Mouse (Mus musculus): ENCODE measurements around the gene Uaca. TPM values are rescaled to one million over a fixed set of nuclear protein-coding genes. Genes with fewer than 3 reads are reported as not detected.

Gene Uaca
- polyA plus RNA-seq, 1 experiment from 2014 or later, result 58.8 TPM

DNA sequence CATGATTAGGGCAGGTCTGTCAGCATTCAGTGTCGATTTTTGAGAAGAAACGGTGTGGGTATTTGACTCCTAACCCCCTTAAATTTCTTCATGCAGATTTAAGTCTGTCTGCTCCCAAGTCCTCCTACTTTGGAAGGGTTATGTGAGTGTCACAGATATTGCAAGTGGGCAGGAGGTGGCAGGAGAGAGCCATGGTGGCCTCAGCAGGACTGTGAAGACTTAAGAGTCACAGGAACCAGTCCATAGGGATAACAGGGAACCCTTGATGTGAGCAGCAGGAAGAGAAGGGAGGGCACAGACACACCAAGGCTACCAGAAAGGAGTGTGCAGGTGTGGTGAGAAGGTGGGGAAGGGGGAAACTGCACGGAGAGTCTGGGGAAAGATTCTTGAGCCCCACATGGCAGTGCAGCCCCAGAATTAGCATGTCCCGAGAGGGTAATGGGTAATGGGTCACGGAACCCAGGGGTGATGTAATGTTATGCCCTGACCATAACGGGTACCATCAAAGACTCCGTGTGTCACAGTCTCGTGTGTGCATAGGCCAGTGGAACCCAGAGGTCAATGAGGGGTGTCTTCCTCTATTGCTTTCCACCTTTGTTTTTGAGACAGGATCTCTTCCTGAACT is 101.3 kb downstream of the Uaca start:
- Histone ChIP-seq H3K36me3 (no peaks in the 10 kb centered on the region), H3K27ac (no peak overlapping the region), H3K27me3 (replicated peaks) (no peaks in the 10 kb centered on the region), H3K9me3 (no peaks in the 10 kb centered on the region), H3K4me1 (replicated peaks) (peaks cover 11% of the 10 kb centered on the region; the same call in 1 of the 2 replicates), H3K9ac (no peak overlapping the region), H3K4me3 (replicated peaks) (no peak overlapping the region), H3K4me2 (replicated peaks) (no peak overlapping the region)
- no peak for ATAC-seq
- 62% methylated on average over 8 of the region's 8 CpGs for WGBS

DNA sequence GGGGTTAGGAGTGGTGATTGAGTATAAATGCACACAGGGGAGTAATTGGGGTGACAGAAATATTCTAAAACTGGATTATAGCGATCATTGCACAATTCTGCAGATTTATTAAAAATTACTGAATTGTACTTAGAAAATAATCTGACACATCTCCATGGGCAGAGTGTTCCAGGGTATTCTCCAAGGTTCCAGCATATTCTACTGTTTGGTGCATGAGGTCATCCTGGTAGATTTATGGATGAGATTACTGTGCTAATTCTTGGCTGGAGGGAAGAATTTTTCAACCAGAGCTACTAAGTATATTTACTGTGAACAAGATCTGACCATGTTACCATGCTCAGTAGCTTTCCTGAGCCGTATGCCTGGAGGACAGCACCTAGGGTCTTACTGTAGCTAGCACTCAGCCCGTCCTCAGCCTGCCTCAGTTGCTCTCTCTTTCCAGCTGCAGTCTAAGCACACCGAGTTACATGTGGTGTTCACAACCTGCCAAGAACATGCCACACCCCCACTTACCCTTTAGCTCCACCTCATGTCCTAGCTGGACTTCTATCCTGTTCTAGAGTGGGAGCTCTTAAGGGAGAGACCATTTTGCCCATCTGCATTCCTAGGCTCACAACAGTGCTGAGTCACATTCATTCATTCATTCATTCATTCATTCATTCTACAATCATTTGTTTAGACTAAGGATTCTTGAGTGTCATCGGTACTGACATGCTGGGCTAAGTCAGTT is 104.1 kb downstream of the Uaca start:
- H3K36me3 ChIP-seq, result no peaks in the 10 kb centered on the region
- no peak overlapping the region for H3K27ac ChIP-seq
- H3K4me1 ChIP-seq (replicated peaks), result peaks cover 11% of the 10 kb centered on the region
- no peak overlapping the region for H3K9ac ChIP-seq
- 75% methylated on average over 5 of the region's 5 CpGs for WGBS
- ATAC-seq, result no peak
- H3K4me3 ChIP-seq (replicated peaks), result no peak overlapping the region
- no peaks in the 10 kb centered on the region for H3K27me3 ChIP-seq (replicated peaks)
- H3K4me2 ChIP-seq (replicated peaks), result no peak overlapping the region
- no peaks in the 10 kb centered on the region for H3K9me3 ChIP-seq

DNA sequence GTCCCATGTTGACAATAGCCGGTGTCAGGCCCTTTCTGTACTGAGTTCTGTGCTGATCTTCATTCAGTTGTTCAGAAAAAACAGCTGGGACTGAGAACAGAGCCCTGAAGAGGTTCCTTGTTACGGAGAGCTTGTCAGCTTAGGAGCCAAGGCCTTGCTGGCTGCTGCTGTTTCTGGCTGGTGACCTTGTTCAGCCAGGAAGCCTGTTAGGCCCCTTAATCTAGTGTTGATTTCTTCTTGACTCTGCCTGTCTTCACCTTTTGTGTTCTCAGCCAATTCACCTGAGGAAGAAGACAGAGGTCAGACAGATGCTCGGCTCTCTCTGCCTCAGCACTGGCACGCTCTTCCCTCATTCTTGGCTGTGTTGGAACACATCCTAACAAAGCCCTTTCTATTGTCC is 104.9 kb downstream of the Uaca start:
- no peaks in the 10 kb centered on the region for H3K36me3 ChIP-seq
- 0 out of 2 replicates have a peak overlapping the region, but pooled peaks have one; percentile 3 for H3K27ac ChIP-seq
- no peak for ATAC-seq
- no peaks in the 10 kb centered on the region for H3K27me3 ChIP-seq (replicated peaks)
- no peak overlapping the region for H3K4me3 ChIP-seq (replicated peaks)
- H3K4me2 ChIP-seq (replicated peaks), result no peak overlapping the region
- H3K9me3 ChIP-seq, result no peaks in the 10 kb centered on the region
- no peak overlapping the region for H3K9ac ChIP-seq
- peaks cover 11% of the 10 kb centered on the region for H3K4me1 ChIP-seq (replicated peaks)
- WGBS, result 63% methylated on average over 4 of the region's 4 CpGs

DNA sequence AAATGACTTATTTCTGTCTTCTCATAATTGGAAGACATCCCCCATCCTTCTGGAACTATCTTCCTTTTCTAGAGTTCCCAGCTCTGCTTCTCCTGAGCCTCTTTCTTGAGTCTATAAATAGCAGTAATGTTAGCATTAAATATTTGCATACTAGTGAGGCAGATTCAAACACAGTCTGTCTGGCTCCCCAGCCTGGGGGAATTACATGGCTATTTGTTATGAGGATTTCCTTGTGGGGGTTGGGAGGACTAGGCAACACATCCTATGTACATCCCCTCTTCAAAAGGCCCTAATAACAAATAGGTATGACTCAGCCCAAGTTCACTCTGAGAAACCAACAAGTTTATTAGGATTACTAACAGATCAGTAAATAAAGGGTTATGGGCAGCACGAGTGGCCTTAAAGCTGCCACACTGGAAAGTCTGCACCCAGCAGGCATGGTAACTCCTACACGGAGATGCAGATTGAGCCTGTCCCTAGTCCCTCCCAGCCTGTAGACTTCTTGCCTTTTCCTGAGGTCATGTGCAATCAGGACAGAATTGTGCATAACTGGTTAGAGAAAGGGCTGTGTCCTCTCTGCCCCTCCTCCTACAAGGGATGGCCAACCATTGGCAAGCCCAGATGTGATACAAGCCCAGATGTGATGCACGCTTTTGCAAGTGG is 105.6 kb downstream of the Uaca start:
- Histone ChIP-seq H3K9me3 (no peaks in the 10 kb centered on the region), H3K27me3 (replicated peaks) (no peaks in the 10 kb centered on the region), H3K4me1 (replicated peaks) (peaks cover 11% of the 10 kb centered on the region), H3K36me3 (no peaks in the 10 kb centered on the region), H3K4me3 (replicated peaks) (no peak overlapping the region), H3K4me2 (replicated peaks) (no peak overlapping the region), H3K9ac (no peak overlapping the region), H3K27ac (no peak overlapping the region)
- WGBS, result 49% methylated on average over 3 of the region's 3 CpGs
- peak; percentile 60; the same call in 1 of the 2 replicates for ATAC-seq

DNA sequence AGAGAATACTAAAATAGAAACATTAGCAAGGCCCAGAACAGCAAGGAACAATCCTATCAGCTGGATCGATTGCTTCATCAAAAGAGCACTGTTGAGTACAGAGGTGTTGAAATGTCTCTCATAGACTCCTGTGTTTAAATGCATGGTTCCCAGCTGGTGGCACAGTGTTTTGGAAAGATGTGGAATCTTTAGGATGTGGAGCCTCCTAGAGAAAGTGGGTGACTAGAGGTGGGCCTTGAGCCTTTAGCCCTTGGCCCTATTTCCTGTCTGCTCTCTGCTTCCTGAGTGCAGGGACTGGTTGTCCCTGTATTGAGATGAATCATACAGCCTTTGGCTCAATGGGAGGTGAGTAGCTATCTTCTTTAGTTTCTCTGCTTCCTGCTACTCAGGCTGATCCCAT is 117.9 kb downstream of the Uaca start:
- Histone ChIP-seq H3K4me2 (replicated peaks) (no peak overlapping the region), H3K36me3 (no peaks in the 10 kb centered on the region), H3K9me3 (no peaks in the 10 kb centered on the region), H3K27me3 (replicated peaks) (no peaks in the 10 kb centered on the region), H3K4me1 (replicated peaks) (no peaks in the 10 kb centered on the region), H3K9ac (no peak overlapping the region), H3K4me3 (replicated peaks) (no peak overlapping the region), H3K27ac (no peak overlapping the region)
- ATAC-seq, result no peak
- WGBS, result 93% methylated on average over 1 of the region's 1 CpGs

DNA sequence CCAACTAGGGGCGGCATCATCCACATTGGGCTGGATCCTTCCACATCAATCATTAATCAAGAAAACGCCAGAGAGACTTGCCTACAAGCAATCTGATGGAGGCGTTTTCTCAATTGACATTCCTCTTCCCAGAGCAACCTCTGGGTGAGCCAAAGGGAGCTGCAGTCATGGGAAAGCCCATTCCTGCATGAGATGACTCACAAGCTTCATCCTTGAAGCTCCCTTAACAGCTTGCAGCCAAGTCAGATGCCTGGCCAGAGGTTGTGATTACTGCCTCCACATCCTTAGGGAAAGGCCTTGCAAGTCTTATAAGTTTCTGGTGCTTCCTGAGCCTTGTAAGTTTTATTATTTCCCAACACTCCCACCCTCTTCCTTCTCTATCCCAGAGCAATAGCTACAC is 119.3 kb downstream of the Uaca start:
- H3K4me2 ChIP-seq (replicated peaks), result no peak overlapping the region
- H3K4me3 ChIP-seq (replicated peaks), result no peak overlapping the region
- H3K4me1 ChIP-seq (replicated peaks), result no peaks in the 10 kb centered on the region
- no peak overlapping the region for H3K9ac ChIP-seq
- ATAC-seq, result no peak
- no peak overlapping the region for H3K27ac ChIP-seq
- no peaks in the 10 kb centered on the region for H3K9me3 ChIP-seq
- WGBS, result 78% methylated on average over 3 of the region's 3 CpGs
- no peaks in the 10 kb centered on the region for H3K27me3 ChIP-seq (replicated peaks)
- no peaks in the 10 kb centered on the region for H3K36me3 ChIP-seq

DNA sequence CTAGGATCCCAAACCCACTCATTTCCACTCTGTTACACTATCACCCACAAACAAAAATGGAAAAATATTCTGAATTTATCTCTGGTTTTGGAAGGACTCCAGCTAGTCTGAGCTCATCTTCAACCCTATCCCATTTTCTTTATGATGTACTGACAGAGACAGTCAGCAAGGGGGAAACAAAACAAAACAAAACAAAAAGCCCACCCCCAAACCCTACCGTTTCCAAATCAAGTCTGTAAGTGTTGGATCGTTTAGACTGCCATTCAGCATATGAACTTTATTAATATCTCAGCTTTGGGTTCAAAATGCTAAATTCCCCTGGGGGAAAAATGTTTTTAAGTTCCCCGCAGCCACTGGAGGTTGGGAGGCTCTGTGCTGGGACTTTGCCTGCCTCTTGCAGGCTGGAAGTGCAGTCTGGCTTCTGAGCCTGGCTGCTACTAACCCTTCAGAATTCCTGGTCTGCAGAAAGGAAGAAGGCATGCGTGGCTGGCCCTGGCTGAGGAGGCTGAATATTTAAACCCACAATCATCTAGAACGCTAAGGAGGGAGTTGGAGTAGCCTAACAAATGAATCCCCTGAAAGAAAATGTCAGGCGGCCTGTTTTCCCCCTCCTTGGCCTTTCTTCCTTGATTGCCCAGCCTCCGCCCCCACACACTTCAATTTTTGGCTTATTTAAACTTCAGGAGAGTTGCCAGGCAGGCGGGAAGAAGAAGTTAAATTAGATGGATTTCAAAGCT is 125.8 kb downstream of the Uaca start:
- H3K9ac ChIP-seq, result no peak overlapping the region
- WGBS, result 40% methylated on average over 8 of the region's 8 CpGs
- H3K4me3 ChIP-seq (replicated peaks), result no peak overlapping the region
- no peaks in the 10 kb centered on the region for H3K36me3 ChIP-seq
- no peaks in the 10 kb centered on the region for H3K9me3 ChIP-seq
- ATAC-seq, result peak; percentile 20; the same call in 1 of the 2 replicates
- H3K4me2 ChIP-seq (replicated peaks), result no peak overlapping the region
- peak overlapping the region; percentile 32; the same call in 1 of the 2 replicates for H3K27ac ChIP-seq
- peaks cover 12% of the 10 kb centered on the region for H3K4me1 ChIP-seq (replicated peaks)
- no peaks in the 10 kb centered on the region for H3K27me3 ChIP-seq (replicated peaks)

DNA sequence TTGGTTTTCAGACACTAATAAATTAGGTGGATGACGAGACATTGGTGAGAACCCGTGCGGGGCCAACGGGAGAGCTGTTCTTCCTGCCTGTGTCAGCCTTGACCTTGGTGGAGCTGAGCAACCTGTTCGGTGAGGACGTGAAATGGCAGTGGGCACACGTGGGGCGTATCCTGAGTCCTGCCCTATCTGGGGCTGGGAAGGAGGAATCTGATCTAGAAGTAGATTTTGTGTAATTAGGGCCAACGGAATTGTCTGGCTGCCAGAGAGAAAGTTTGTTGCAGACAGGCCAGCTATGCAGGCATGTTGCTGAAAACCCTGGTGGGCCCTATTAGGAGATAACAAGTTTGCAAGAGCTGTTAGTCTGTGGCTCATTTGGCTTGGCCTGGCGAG is 126.3 kb downstream of the Uaca start:
- Histone ChIP-seq H3K27ac (peak overlapping the region; percentile 32; the same call in 1 of the 2 replicates), H3K9me3 (no peaks in the 10 kb centered on the region), H3K4me3 (replicated peaks) (no peak overlapping the region), H3K36me3 (no peaks in the 10 kb centered on the region), H3K4me1 (replicated peaks) (peaks cover 12% of the 10 kb centered on the region), H3K4me2 (replicated peaks) (no peak overlapping the region), H3K27me3 (replicated peaks) (no peaks in the 10 kb centered on the region), H3K9ac (no peak overlapping the region)
- ATAC-seq, result peak; percentile 77
- 37% methylated on average over 10 of the region's 10 CpGs for WGBS

DNA sequence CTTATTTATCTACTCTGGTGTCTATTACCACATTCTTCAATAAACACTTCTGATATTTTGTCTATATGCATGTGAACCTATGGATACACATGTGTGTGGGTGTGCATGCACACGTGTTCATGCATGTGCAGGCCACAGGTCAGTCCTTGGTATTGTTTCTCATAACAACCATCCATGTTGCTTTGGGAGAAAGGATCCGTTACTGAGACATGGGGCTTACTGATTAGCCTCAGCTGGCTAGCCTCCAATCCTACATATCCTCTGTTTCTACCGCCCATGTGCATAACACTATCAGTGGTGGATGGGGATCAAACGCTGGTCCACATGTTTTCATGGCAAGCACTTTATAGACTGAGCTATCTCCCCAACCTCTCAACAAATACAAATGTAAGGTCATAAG is 126.9 kb downstream of the Uaca start:
- ATAC-seq, result no peak
- H3K36me3 ChIP-seq, result no peaks in the 10 kb centered on the region
- no peaks in the 10 kb centered on the region for H3K27me3 ChIP-seq (replicated peaks)
- H3K4me1 ChIP-seq (replicated peaks), result peaks cover 14% of the 10 kb centered on the region
- WGBS, result 84% methylated on average over 4 of the region's 4 CpGs
- H3K4me2 ChIP-seq (replicated peaks), result no peak overlapping the region
- no peaks in the 10 kb centered on the region for H3K9me3 ChIP-seq
- no peak overlapping the region for H3K27ac ChIP-seq
- no peak overlapping the region for H3K9ac ChIP-seq
- H3K4me3 ChIP-seq (replicated peaks), result no peak overlapping the region

DNA sequence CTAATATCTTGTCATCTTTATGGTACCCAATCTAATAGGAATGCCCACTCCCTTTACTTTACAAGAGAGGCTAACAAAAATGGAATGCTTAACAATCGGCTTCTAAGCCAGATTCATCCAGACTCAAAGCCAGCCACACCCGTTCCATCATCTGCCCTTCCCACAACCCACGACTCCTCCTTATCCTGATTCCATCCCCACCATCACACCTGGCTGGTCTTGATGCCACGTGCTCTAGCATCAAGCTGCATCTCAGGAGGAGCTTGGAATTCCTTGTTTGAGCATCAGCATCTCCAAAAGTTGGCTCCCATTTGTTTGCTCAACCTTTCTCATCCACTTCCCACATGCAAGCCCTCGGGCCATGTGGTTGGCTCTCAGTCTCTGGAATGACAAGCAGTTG is 127.5 kb downstream of the Uaca start:
- no peaks in the 10 kb centered on the region for H3K27me3 ChIP-seq (replicated peaks)
- WGBS, result 81% methylated on average over 5 of the region's 5 CpGs
- no peak overlapping the region for H3K9ac ChIP-seq
- H3K4me2 ChIP-seq (replicated peaks), result no peak overlapping the region
- H3K4me3 ChIP-seq (replicated peaks), result no peak overlapping the region
- peaks cover 16% of the 10 kb centered on the region for H3K4me1 ChIP-seq (replicated peaks)
- no peak for ATAC-seq
- H3K36me3 ChIP-seq, result no peaks in the 10 kb centered on the region
- H3K9me3 ChIP-seq, result no peaks in the 10 kb centered on the region
- no peak overlapping the region for H3K27ac ChIP-seq

DNA sequence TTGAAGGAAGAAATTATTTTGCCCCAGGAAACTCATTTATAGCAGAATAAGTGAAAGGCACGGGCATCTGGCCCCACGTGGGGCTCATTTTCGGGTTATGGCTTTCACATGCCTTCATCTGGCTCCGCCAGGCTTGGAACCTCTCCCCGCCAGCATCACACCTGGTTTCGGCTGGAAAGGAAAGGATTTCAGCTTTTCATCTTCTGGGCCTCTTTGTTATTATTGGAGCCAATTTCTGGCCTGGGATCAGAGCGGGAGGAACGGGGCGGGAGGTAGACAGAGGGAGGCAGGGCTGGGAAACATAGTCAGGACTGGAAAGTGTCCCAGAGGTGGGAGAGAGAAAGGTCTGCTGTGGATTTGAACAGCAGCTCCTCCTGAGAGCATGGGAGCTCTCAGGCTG is 132.0 kb downstream of the Uaca start:
- WGBS, result 63% methylated on average over 9 of the region's 9 CpGs
- Histone ChIP-seq H3K9me3 (no peaks in the 10 kb centered on the region), H3K27me3 (replicated peaks) (no peaks in the 10 kb centered on the region), H3K4me1 (replicated peaks) (0 out of 2 replicates have a peak, but pooled peaks cover 4% of the 10 kb centered on the region), H3K4me2 (replicated peaks) (no peak overlapping the region), H3K4me3 (replicated peaks) (no peak overlapping the region), H3K9ac (no peak overlapping the region), H3K27ac (no peak overlapping the region; the same call in 1 of the 2 replicates), H3K36me3 (no peaks in the 10 kb centered on the region)
- ATAC-seq, result no peak

All from intestine, embryonic 15.5 days (tissue).